ENCODE assay signal across 17 mouse cellular contexts in genomic region chr8:95435930-95436329, GRCm38 (mm10). TPM values are rescaled to one million over a fixed set of nuclear protein-coding genes. Genes with fewer than 3 reads are reported as not detected.
DNase-seq lines count a peak whose midpoint lies in the region; ATAC-seq and TF ChIP-seq lines count a peak whose summit lies in the region.
"Had no signal": no experiment of that assay in that cellular context is flagged by ENCODE, and none has a peak within 500 bp of the region (broad histone marks: within the 10 kb centered on the region; RNA-seq: fewer than 3 reads in every experiment).

No protein-coding gene starts in this region.

- no peak for ATAC-seq in forebrain, postnatal 0 days
- no peak for ATAC-seq in forebrain, embryonic 16.5 days
- no peak for ATAC-seq in liver, embryonic 14.5 days (ENCODE audit: insufficient read depth)
- ATAC-seq: midbrain, embryonic 13.5 days had no signal

- no peaks in the 10 kb centered on the region for H3K27me3 ChIP-seq in forebrain, postnatal 0 days (ENCODE audit: insufficient read depth, low read length)
- no peaks in the 10 kb centered on the region for H3K27me3 ChIP-seq in forebrain, embryonic 16.5 days (replicated peaks; ENCODE audit: control insufficient read depth, insufficient read depth, low read length)
- no peaks in the 10 kb centered on the region for H3K27me3 ChIP-seq in liver, embryonic 14.5 days (ENCODE audit: control insufficient read depth, insufficient read depth, low read length)
- no peaks in the 10 kb centered on the region for H3K27me3 ChIP-seq in E14TG2a.4 (ENCODE audit: insufficient read depth, low read length)
- H3K27me3 ChIP-seq: heart, embryonic 13.5 days; limb, embryonic 13.5 days; midbrain, embryonic 13.5 days had no signal

- TF ChIP-seq CTCF in forebrain, postnatal 0 days (IDR thresholded peaks at IDR 0.05; ENCODE audit: low read depth): peak; percentile 36
- peak; percentile 33; the same call in 1 of the 2 replicates for TF ChIP-seq CTCF in liver, embryonic 14.5 days (IDR thresholded peaks at IDR 0.05; ENCODE audit: low read depth)
- peak; percentile 27; the same call in 1 of the 2 replicates for TF ChIP-seq CTCF in E14TG2a.4 (conservative IDR thresholded peaks at IDR 0.05; ENCODE audit: low read length)

- H3K9me3 ChIP-seq in forebrain, postnatal 0 days (ENCODE audit: low read length): no peaks in the 10 kb centered on the region
- H3K9me3 ChIP-seq in forebrain, embryonic 16.5 days (ENCODE audit: control insufficient read depth, low read length): no peaks in the 10 kb centered on the region
- H3K9me3 ChIP-seq in liver, embryonic 14.5 days (ENCODE audit: control insufficient read depth, low read length): no peaks in the 10 kb centered on the region
- peaks cover 8% of the 10 kb centered on the region for H3K9me3 ChIP-seq in E14TG2a.4 (ENCODE audit: low read length)
- H3K9me3 ChIP-seq: heart, embryonic 13.5 days; limb, embryonic 13.5 days; midbrain, embryonic 13.5 days had no signal

- DNase-seq in forebrain, postnatal 0 days: no peak
- DNase-seq in liver, embryonic 14.5 days (ENCODE audit: low read depth in 3 of 3, low spot score in 3 of 3): no peak
- no peak for DNase-seq in liver
- peak; percentile 38 for DNase-seq in induced T-regulatory cell, adult 2 months (ENCODE audit: low read depth)
- DNase-seq in right cerebral cortex, postnatal 25 days: no peak
- DNase-seq: adrenal gland, postnatal 10 days; cerebellum, adult 11 months; heart, postnatal 4 days; kidney, postnatal 10 days; lung, adult 18-20 months; spleen, adult 18-20 months; thymus, postnatal 25 days had no signal

- H3K4me2 ChIP-seq in forebrain, postnatal 0 days (ENCODE audit: low read depth): no peak overlapping the region
- H3K4me2 ChIP-seq in forebrain, embryonic 16.5 days (ENCODE audit: low read length): no peak overlapping the region
- no peak overlapping the region for H3K4me2 ChIP-seq in liver, embryonic 14.5 days (ENCODE audit: low read depth)

- 87% methylated on average over 3 of the region's 3 CpGs for WGBS in forebrain, postnatal 0 days
- WGBS in forebrain, embryonic 16.5 days: 88% methylated on average over 3 of the region's 3 CpGs
- 82% methylated on average over 3 of the region's 3 CpGs for WGBS in liver, embryonic 14.5 days (ENCODE audit: insufficient replicate concordance)

- no peak overlapping the region for H3K9ac ChIP-seq in forebrain, postnatal 0 days
- no peak overlapping the region for H3K9ac ChIP-seq in forebrain, embryonic 16.5 days (replicated peaks; ENCODE audit: low read depth, low read length)
- no peak overlapping the region for H3K9ac ChIP-seq in liver, embryonic 14.5 days (replicated peaks)
- H3K9ac ChIP-seq: heart, embryonic 13.5 days; limb, embryonic 13.5 days; midbrain, embryonic 13.5 days had no signal

- H3K36me3 ChIP-seq in forebrain, postnatal 0 days (ENCODE audit: insufficient read depth): no peaks in the 10 kb centered on the region
- no peaks in the 10 kb centered on the region for H3K36me3 ChIP-seq in forebrain, embryonic 16.5 days (ENCODE audit: control insufficient read depth, insufficient read depth)
- no peaks in the 10 kb centered on the region for H3K36me3 ChIP-seq in liver, embryonic 14.5 days (replicated peaks; ENCODE audit: control insufficient read depth, insufficient read depth, low read depth)
- peaks cover 20% of the 10 kb centered on the region for H3K36me3 ChIP-seq in E14TG2a.4 (ENCODE audit: insufficient read depth, low read length)
- H3K36me3 ChIP-seq: heart, embryonic 13.5 days; limb, embryonic 13.5 days; midbrain, embryonic 13.5 days had no signal

- no peak overlapping the region for H3K4me3 ChIP-seq in forebrain, postnatal 0 days (ENCODE audit: low read depth, low read length)
- no peak overlapping the region for H3K4me3 ChIP-seq in forebrain, embryonic 16.5 days (replicated peaks; ENCODE audit: low read length)
- no peak overlapping the region for H3K4me3 ChIP-seq in liver, embryonic 14.5 days (ENCODE audit: insufficient read depth in 1 of 2, low read depth in 2 of 2, low read length in 2 of 2)
- no peak overlapping the region for H3K4me3 ChIP-seq in E14TG2a.4 (replicated peaks; ENCODE audit: low read length)

- no peak for TF ChIP-seq EP300 in liver, embryonic 14.5 days (IDR thresholded peaks at IDR 0.05; ENCODE audit: low read depth)

- H3K27ac ChIP-seq in forebrain, postnatal 0 days (ENCODE audit: low read depth, low read length): no peak overlapping the region
- no peak overlapping the region for H3K27ac ChIP-seq in forebrain, embryonic 16.5 days (ENCODE audit: low read length)
- H3K27ac ChIP-seq in liver, embryonic 14.5 days: no peak overlapping the region
- H3K27ac ChIP-seq: limb, embryonic 13.5 days had no signal

- peaks cover 12% of the 10 kb centered on the region for H3K4me1 ChIP-seq in forebrain, postnatal 0 days (ENCODE audit: insufficient read depth)
- peaks cover 24% of the 10 kb centered on the region for H3K4me1 ChIP-seq in forebrain, embryonic 16.5 days (replicated peaks; ENCODE audit: control insufficient read depth, insufficient read depth, low read length)
- peaks cover 17 to 28% of the 10 kb centered on the region in 2 experiments for H3K4me1 ChIP-seq in liver, embryonic 14.5 days (replicated peaks; ENCODE audit: control insufficient read depth in 2 of 2, insufficient read depth in 2 of 2, low read length in 1 of 2)
- peaks cover 42% of the 10 kb centered on the region for H3K4me1 ChIP-seq in E14TG2a.4 (replicated peaks; ENCODE audit: low read depth, low read length)

RNA-seq across cellular contexts. Expression of gene Cfap20, which starts 1.3 kb away (rescaled TPM):
- total RNA-seq in forebrain, postnatal 0 days (2014; rRNA removed): 88.8 and 94.2 TPM in 2 replicates
- polyA plus RNA-seq in forebrain, postnatal 0 days (2015; fragmentation: Nextera tagmentation; extraction: Ambion mirVana): 106 and 125 TPM in 2 replicates
- polyA plus RNA-seq in forebrain, embryonic 16.5 days (2015; fragmentation: Nextera tagmentation; extraction: Ambion mirVana): 139 and 141 TPM in 2 replicates
- polyA plus RNA-seq in liver, embryonic 14.5 days (2012; rRNA removed): 22.0 and 30.1 TPM in 2 replicates
- 34.8 and 35.7 TPM in 2 replicates for polyA plus RNA-seq in liver, embryonic 14.5 days (2014; fragmentation: Nextera tagmentation; extraction: Ambion mirVana)

RNA-seq across cellular contexts. Expression of gene Csnk2a2, which starts 53.9 kb away (rescaled TPM):
- total RNA-seq in forebrain, postnatal 0 days (2014; rRNA removed): 26.7 TPM in 2 replicates
- 7.7 and 9.9 TPM in 2 replicates for polyA plus RNA-seq in forebrain, postnatal 0 days (2015; fragmentation: Nextera tagmentation; extraction: Ambion mirVana)
- 10.3 and 11.0 TPM in 2 replicates for polyA plus RNA-seq in forebrain, embryonic 16.5 days (2015; fragmentation: Nextera tagmentation; extraction: Ambion mirVana)
- 9.7 and 12.8 TPM in 2 replicates for polyA plus RNA-seq in liver, embryonic 14.5 days (2012; rRNA removed)
- 6.9 and 7.1 TPM in 2 replicates for polyA plus RNA-seq in liver, embryonic 14.5 days (2014; fragmentation: Nextera tagmentation; extraction: Ambion mirVana)
